Mouse (Mus musculus) heart, embryonic 12.5 days (tissue): Measurements from ENCODE around the gene Tcp11l2. TPM values are rescaled to one million over a fixed set of nuclear protein-coding genes. Genes with fewer than 3 reads are reported as not detected.

Source experiments
- ATAC-seq: fragments of 200-750 bp; cut with Nextera tagmentation; 2 replicates; pipeline ENCODE4 v1.8.0; 2017; ENCODE audit warnings: moderate TSS enrichment, moderate library complexity; ENCODE audit not compliant: insufficient number of reproducible peaks, low FRiP score
- H3K27ac ChIP-seq: fragments of 300-500 bp; sonication (generic); 2 replicates; pipeline ENCODE4 v1.5.1; 2016; ENCODE audit warnings: mild to moderate bottlenecking, moderate library complexity; ENCODE audit not compliant: poor library complexity, severe bottlenecking
- H3K27me3 ChIP-seq: fragments of 300-500 bp; sonication (generic); replicated peaks from 2 replicates; pipeline ENCODE4 v1.6.1; 2016; ENCODE audit warnings: mild to moderate bottlenecking, moderate library complexity
- H3K36me3 ChIP-seq: fragments of 300-500 bp; sonication (generic); 2 replicates; pipeline ENCODE4 v1.6.1; 2016; ENCODE audit warnings: mild to moderate bottlenecking, moderate library complexity
- H3K4me1 ChIP-seq: fragments of 300-500 bp; sonication (generic); replicated peaks from 2 replicates; pipeline ENCODE4 v1.6.1; 2016; ENCODE audit warnings: mild to moderate bottlenecking
- H3K4me2 ChIP-seq: fragments of 300-500 bp; sonication (generic); 2 replicates; pipeline ENCODE4 v1.6.1; 2016; ENCODE audit warnings: mild to moderate bottlenecking, moderate library complexity
- H3K4me3 ChIP-seq: fragments of 300-500 bp; sonication (generic); 2 replicates; pipeline ENCODE4 v1.5.1; 2016; ENCODE audit warnings: mild to moderate bottlenecking
- H3K9ac ChIP-seq: fragments of 300-500 bp; sonication (generic); 2 replicates; pipeline ENCODE4 v1.6.1; 2016; ENCODE audit warnings: mild to moderate bottlenecking, moderate library complexity
- H3K9me3 ChIP-seq: fragments of 300-500 bp; sonication (generic); replicated peaks from 2 replicates; pipeline ENCODE4 v1.6.1; 2016; ENCODE audit warnings: mild to moderate bottlenecking, moderate library complexity
- WGBS: fragments of 180-500 bp; shearing (Covaris S2); methylation state at CpG from one replicate; pipeline ENCODE4 v1.1.7; 2016; 5-methylcytosine and 5-hydroxymethylcytosine counted together
- polyA plus RNA-seq: library from polyadenylated mRNA; unstranded; fragments of >200 nt; fragmentation: Nextera tagmentation; extraction: Ambion mirVana; gene quantifications from 2 replicates; pipeline ENCODE4 v1.2.1, GENCODE M21; 2016

Gene Tcp11l2
- polyA plus RNA-seq, 1 experiment from 2014 or later, result 29.1 TPM

DNA sequence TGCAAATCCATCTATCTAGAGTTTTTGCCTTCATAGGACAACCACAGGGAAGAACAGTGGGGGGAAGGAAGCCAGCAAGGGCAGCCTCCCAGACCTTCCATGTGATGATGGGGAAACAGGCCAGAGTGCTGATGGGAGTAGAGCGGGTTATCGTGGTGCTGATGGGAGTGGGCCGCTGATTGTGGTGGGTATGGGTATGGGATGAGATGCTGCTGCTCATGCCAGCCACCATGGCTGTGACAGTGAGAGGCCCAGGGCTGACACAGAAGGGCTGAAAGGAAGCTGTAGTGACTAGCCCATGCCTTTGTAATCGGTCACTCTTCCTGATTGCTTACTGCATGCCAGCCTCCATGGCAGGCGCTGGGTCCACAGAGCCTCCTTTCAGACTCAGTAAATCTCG lies 36.8 kb upstream of the Tcp11l2 start:
- WGBS, result 80% methylated on average over 6 of the region's 6 CpGs
- ATAC-seq, result no peak
- no peak overlapping the region for H3K4me2 ChIP-seq

DNA sequence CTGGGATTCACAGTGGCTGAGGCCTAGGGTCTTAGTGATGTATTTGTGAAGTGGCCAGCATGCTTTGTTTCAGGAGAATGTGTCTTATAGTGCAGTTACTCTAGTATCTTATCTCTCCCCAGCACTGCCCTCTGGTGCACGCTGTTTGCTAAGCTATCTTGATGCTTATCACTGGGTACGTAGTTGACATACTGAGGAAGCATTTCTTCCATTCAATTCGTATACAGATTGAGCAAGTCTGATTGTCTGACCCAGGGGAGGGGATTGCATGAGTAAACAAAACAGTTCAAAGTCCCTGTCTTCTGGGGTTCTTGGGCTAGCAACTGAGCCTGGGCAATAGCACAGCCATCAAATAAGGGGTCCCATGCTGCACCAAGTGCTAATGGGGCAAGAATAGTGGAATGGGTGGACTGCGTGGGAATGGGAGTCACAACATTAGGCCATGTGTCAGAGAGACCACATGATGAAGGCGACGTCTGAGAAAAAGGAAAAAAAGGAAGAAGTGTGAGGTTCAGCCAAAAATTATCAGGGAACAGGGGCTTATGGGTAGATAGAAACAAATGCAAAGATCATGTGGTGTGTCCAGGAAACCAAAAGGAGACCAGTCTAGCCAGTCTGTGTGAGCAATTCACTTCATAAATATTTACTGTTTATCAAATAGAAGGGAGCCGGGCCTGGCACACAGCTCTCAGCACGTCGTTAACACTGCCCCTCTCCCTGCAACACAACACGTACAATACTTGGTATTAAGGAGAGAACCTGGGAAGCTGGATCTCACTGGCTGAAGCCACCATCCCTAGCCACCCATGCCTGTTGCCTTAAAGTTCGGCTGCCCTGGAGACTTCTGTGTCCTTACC lies 33.4 kb upstream of the Tcp11l2 start:
- Histone ChIP-seq H3K36me3 (no peaks in the 10 kb centered on the region), H3K4me2 (no peak overlapping the region), H3K4me1 (peaks cover 8% of the 10 kb centered on the region; the same call in 1 of the 2 replicates), H3K27me3 (no peaks in the 10 kb centered on the region), H3K9ac (no peak overlapping the region), H3K9me3 (no peaks in the 10 kb centered on the region), H3K27ac (no peak overlapping the region), H3K4me3 (no peak overlapping the region)
- no peak; the same call in 1 of the 2 replicates for ATAC-seq
- WGBS, result 56% methylated on average over 11 of the region's 11 CpGs

More for the DNA sequence above, 36.8 kb upstream of the Tcp11l2 start:
- Histone ChIP-seq H3K9me3 (no peaks in the 10 kb centered on the region), H3K27ac (no peak overlapping the region), H3K27me3 (no peaks in the 10 kb centered on the region), H3K4me3 (no peak overlapping the region), H3K36me3 (no peaks in the 10 kb centered on the region), H3K9ac (no peak overlapping the region), H3K4me1 (peaks cover 16% of the 10 kb centered on the region)

- Histone ChIP-seq H3K4me1 (peaks cover 8% of the 10 kb centered on the region; the same call in 1 of the 2 replicates), H3K4me2 (no peak overlapping the region), H3K4me3 (no peak overlapping the region), H3K9me3 (no peaks in the 10 kb centered on the region), H3K9ac (no peak overlapping the region), H3K27ac (no peak overlapping the region), H3K36me3 (no peaks in the 10 kb centered on the region), H3K27me3 (no peaks in the 10 kb centered on the region)
- WGBS, result 46% methylated on average over 7 of the region's 7 CpGs
- ATAC-seq, result no peak
Observed at GRCm38 (mm10) chr10:84544841-84545610, 31.4 kb upstream of the Tcp11l2 start.

GRCm38 (mm10) chr10:84549146-84549919 lies 27.1 kb upstream of the Tcp11l2 start:
- no peaks in the 10 kb centered on the region for H3K27me3 ChIP-seq
- peaks cover 3% of the 10 kb centered on the region; the same call in 1 of the 2 replicates for H3K4me1 ChIP-seq
- H3K4me2 ChIP-seq, result no peak overlapping the region
- peaks cover 6% of the 10 kb centered on the region; the same call in 1 of the 2 replicates for H3K9me3 ChIP-seq
- H3K9ac ChIP-seq, result no peak overlapping the region
- H3K36me3 ChIP-seq, result no peaks in the 10 kb centered on the region
- H3K27ac ChIP-seq, result no peak overlapping the region
- WGBS, result 82% methylated on average over 17 of the region's 17 CpGs
- H3K4me3 ChIP-seq, result no peak overlapping the region
- no peak for ATAC-seq

DNA sequence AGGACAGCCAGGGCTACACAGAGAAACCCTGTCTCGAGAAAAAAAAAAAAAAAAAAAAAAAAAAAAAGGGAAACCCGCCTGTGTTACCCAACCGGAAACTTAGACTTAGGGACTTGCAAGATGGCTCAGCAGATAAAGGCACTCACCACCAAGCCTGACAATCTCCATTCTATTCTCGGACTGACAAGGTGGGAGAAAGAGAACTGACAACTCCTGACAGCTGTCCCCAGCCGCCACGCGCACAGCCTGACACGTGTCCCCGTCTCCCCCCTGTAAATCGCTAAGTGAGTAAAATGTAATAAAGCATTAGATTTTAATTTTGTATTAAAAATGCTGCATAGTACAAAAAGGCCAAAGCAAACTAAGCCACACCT lies 26.5 kb upstream of the Tcp11l2 start:
- H3K4me2 ChIP-seq, result no peak overlapping the region
- 54% methylated on average over 10 of the region's 10 CpGs for WGBS
- H3K9ac ChIP-seq, result no peak overlapping the region

GRCm38 (mm10) chr10:84551846-84552245 lies 24.6 kb upstream of the Tcp11l2 start:
- Histone ChIP-seq H3K4me1 (no peaks in the 10 kb centered on the region), H3K27ac (no peak overlapping the region), H3K9me3 (peaks cover 8% of the 10 kb centered on the region; the same call in 1 of the 2 replicates), H3K4me3 (no peak overlapping the region), H3K4me2 (no peak overlapping the region), H3K36me3 (no peaks in the 10 kb centered on the region), H3K27me3 (no peaks in the 10 kb centered on the region), H3K9ac (no peak overlapping the region)
- ATAC-seq, result no peak
- 92% methylated on average over 3 of the region's 3 CpGs for WGBS

More for the DNA sequence above, 26.5 kb upstream of the Tcp11l2 start:
- ATAC-seq, result no peak
- Histone ChIP-seq H3K4me1 (0 out of 2 replicates have a peak, but pooled peaks cover 2% of the 10 kb centered on the region), H3K9me3 (peaks cover 6% of the 10 kb centered on the region; the same call in 1 of the 2 replicates), H3K27me3 (no peaks in the 10 kb centered on the region), H3K36me3 (no peaks in the 10 kb centered on the region), H3K4me3 (no peak overlapping the region), H3K27ac (no peak overlapping the region)

GRCm38 (mm10) chr10:84552477-84552876 lies 23.9 kb upstream of the Tcp11l2 start:
- no peak overlapping the region for H3K9ac ChIP-seq
- ATAC-seq, result no peak
- no peaks in the 10 kb centered on the region for H3K27me3 ChIP-seq
- peaks cover 8% of the 10 kb centered on the region; the same call in 1 of the 2 replicates for H3K9me3 ChIP-seq
- no peak overlapping the region for H3K4me3 ChIP-seq
- H3K36me3 ChIP-seq, result no peaks in the 10 kb centered on the region
- no peaks in the 10 kb centered on the region for H3K4me1 ChIP-seq
- 82% methylated on average over 2 of the region's 2 CpGs for WGBS
- no peak overlapping the region for H3K4me2 ChIP-seq
- no peak overlapping the region for H3K27ac ChIP-seq

- Histone ChIP-seq H3K27ac (no peak overlapping the region), H3K36me3 (no peaks in the 10 kb centered on the region), H3K4me1 (no peaks in the 10 kb centered on the region), H3K27me3 (no peaks in the 10 kb centered on the region), H3K4me2 (no peak overlapping the region), H3K4me3 (no peak overlapping the region), H3K9me3 (peaks cover 14% of the 10 kb centered on the region; the same call in 1 of the 2 replicates), H3K9ac (no peak overlapping the region)
- ATAC-seq, result no peak
- 38% methylated on average over 6 of the region's 6 CpGs for WGBS
Observed at GRCm38 (mm10) chr10:84554291-84555009, 22.0 kb upstream of the Tcp11l2 start.

DNA sequence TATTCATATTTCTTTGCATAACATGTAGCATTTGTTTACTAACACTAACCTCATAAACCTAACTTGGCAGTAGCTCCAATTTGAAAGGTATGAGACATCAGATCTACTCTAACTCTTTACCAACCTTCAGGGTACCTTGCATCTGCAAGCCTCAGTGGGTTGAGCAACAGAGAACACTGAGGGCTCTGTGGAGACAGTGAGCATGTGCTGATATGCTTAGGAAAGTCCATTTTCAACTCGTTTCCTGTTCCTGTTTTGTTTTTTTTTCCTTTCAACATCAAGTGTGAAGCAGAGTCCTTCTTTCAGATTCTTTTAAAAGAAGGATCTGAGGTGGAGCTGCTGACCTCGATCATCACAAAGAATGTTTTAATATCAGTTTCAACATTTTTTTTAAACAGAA lies 20.3 kb upstream of the Tcp11l2 start:
- no peaks in the 10 kb centered on the region for H3K36me3 ChIP-seq
- H3K4me2 ChIP-seq, result no peak overlapping the region
- 47% methylated on average over 2 of the region's 2 CpGs for WGBS
- no peak overlapping the region for H3K27ac ChIP-seq
- ATAC-seq, result no peak
- H3K9me3 ChIP-seq, result peaks cover 14% of the 10 kb centered on the region; the same call in 1 of the 2 replicates
- no peaks in the 10 kb centered on the region for H3K4me1 ChIP-seq
- no peak overlapping the region for H3K4me3 ChIP-seq
- H3K9ac ChIP-seq, result no peak overlapping the region
- H3K27me3 ChIP-seq, result no peaks in the 10 kb centered on the region

- H3K9me3 ChIP-seq, result peaks cover 8% of the 10 kb centered on the region; the same call in 1 of the 2 replicates
- H3K27ac ChIP-seq, result no peak overlapping the region
- ATAC-seq, result no peak
- H3K27me3 ChIP-seq, result no peaks in the 10 kb centered on the region
- no peak overlapping the region for H3K4me3 ChIP-seq
- no peak overlapping the region for H3K9ac ChIP-seq
- 76% methylated on average over 1 of the region's 1 CpGs for WGBS
- H3K36me3 ChIP-seq, result no peaks in the 10 kb centered on the region
- H3K4me1 ChIP-seq, result peaks cover 7% of the 10 kb centered on the region
- no peak overlapping the region for H3K4me2 ChIP-seq
Observed at GRCm38 (mm10) chr10:84558511-84558910, 17.9 kb upstream of the Tcp11l2 start.
